8 mouse cellular contexts compared by ENCODE assay signal in the genomic region with DNA sequence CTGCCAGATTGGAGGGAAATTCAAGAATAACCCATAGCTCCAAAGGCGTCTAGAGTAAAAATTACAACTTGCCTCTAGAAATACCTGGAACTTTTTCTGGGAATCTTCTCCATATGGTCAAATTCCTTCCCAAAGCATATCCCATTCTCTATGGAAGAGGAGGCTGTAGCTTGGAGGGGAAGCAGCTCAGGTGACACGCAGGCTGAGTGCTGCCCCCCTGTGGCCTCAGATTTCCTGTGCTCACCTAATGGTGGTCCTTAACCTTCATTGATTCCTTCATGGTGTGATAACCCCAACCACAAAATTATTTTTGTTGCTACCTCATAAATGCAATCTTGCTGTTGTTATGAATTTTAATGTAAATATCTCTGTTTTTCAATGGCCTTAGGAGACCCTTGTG. TPM values are rescaled to one million over a fixed set of nuclear protein-coding genes. Genes with fewer than 3 reads are reported as not detected.
DNase-seq lines count a peak whose midpoint lies in the region; ATAC-seq and TF ChIP-seq lines count a peak whose summit lies in the region.

No protein-coding gene starts in this region.

- no peaks in the 10 kb centered on the region for H3K27me3 ChIP-seq in cerebellum, adult 2 months (ENCODE audit: control insufficient read depth, insufficient read depth, low read length)
- H3K27me3 ChIP-seq in liver, adult 2 months (ENCODE audit: control insufficient read depth, insufficient read depth, low read length): no peaks in the 10 kb centered on the region
- H3K27me3 ChIP-seq in liver, embryonic 12.5 days (replicated peaks): 0 out of 2 replicates have a peak, but pooled peaks cover 5% of the 10 kb centered on the region

- no peak overlapping the region for H3K27ac ChIP-seq in cerebellum, adult 2 months (ENCODE audit: insufficient read depth, low read length)
- H3K27ac ChIP-seq in liver, adult 2 months (replicated peaks; ENCODE audit: insufficient read depth, low read depth, low read length): no peak overlapping the region
- H3K27ac ChIP-seq in liver, embryonic 12.5 days: no peak overlapping the region

- H3K36me3 ChIP-seq in liver, adult 2 months (ENCODE audit: control insufficient read depth, insufficient read depth, low read length): no peaks in the 10 kb centered on the region
- no peaks in the 10 kb centered on the region for H3K36me3 ChIP-seq in liver, embryonic 12.5 days

- H3K79me2 ChIP-seq in liver, adult 2 months (ENCODE audit: control insufficient read depth, insufficient read depth, low read length): no peaks in the 10 kb centered on the region

- peak; percentile 74 for TF ChIP-seq CTCF in cerebellum, adult 2 months (IDR thresholded peaks at IDR 0.05; ENCODE audit: borderline replicate concordance, insufficient read depth, low read depth, low read length)
- TF ChIP-seq CTCF in liver, adult 2 months (IDR thresholded peaks at IDR 0.05; ENCODE audit: low read depth, low read length): peak; percentile 86

- H3K9ac ChIP-seq in liver, adult 2 months (ENCODE audit: low read depth, low read length): no peak overlapping the region
- H3K9ac ChIP-seq in liver, embryonic 12.5 days: no peak overlapping the region

- no peak overlapping the region for H3K4me2 ChIP-seq in liver, embryonic 12.5 days

- 68% methylated on average over 2 of the region's 2 CpGs for WGBS in cerebellum, adult 2 months
- WGBS in liver, adult 2 months: 52% methylated on average over 2 of the region's 2 CpGs
- WGBS in liver, embryonic 12.5 days (ENCODE audit: insufficient replicate concordance): 31% methylated on average over 2 of the region's 2 CpGs

- TF ChIP-seq POLR2A in cerebellum, adult 2 months (IDR thresholded peaks at IDR 0.05; ENCODE audit: borderline replicate concordance, insufficient read depth, low read length): no peak
- no peak for TF ChIP-seq POLR2A in liver, adult 2 months (IDR thresholded peaks at IDR 0.05; ENCODE audit: extremely low read depth, insufficient read depth, low read length)

- H3K4me1 ChIP-seq in cerebellum, adult 2 months (ENCODE audit: control insufficient read depth, insufficient read depth, low read length): no peaks in the 10 kb centered on the region
- peaks cover 19% of the 10 kb centered on the region for H3K4me1 ChIP-seq in liver, adult 2 months (ENCODE audit: control insufficient read depth, insufficient read depth, low read length)
- H3K4me1 ChIP-seq in liver, embryonic 12.5 days: no peaks in the 10 kb centered on the region; the same call in 1 of the 2 replicates

- ATAC-seq in liver, embryonic 12.5 days: no peak

- no peaks in the 10 kb centered on the region for H3K9me3 ChIP-seq in liver, embryonic 12.5 days (replicated peaks)

- H3K4me3 ChIP-seq in cerebellum, adult 2 months (replicated peaks; ENCODE audit: insufficient read depth, low read depth, low read length): no peak overlapping the region
- H3K4me3 ChIP-seq in liver, adult 2 months (ENCODE audit: insufficient read depth, low read depth, low read length): no peak overlapping the region
- no peak overlapping the region for H3K4me3 ChIP-seq in liver, embryonic 12.5 days

- peak in 1 of 2 experiments; percentile 43 for DNase-seq in cerebellum, adult 2 months
- no peak for DNase-seq in cerebellum, adult 9-11 months
- DNase-seq in liver, adult 2 months (ENCODE audit: extremely low read depth, low read depth, low spot score): peak; percentile 32
- peak; percentile 50 to 79 for DNase-seq in adrenal gland, postnatal 36 days
- peak; percentile 70 to 88 for DNase-seq in kidney, postnatal 36 days
- DNase-seq in thymus, postnatal 25 days: peak; percentile 74
- DNase-seq in left cerebral cortex, postnatal 25 days (ENCODE audit: low spot score in 2 of 2): no peak

- intact Hi-C loops in left cerebral cortex, postnatal 25 days (cut with DNase I): loop anchor here (1.0 to 2.0 kb wide), 2 partner anchors 67 to 116 kb away; no protein-coding TSS in a partner anchor

RNA-seq across cellular contexts. Expression of a gene that starts 45.9 kb away (rescaled TPM):
- 23.4 and 26.4 TPM in 2 replicates for polyA plus RNA-seq in cerebellum, adult 2 months (2012; rRNA removed)
- total RNA-seq in liver, adult 2 months (2014; rRNA removed): not detected in 2 replicates
- polyA plus RNA-seq in liver, adult 2 months (2012; rRNA removed): not detected in 2 replicates
- 0.86 and 0.92 TPM in 2 replicates for polyA plus RNA-seq in liver, embryonic 12.5 days (2016; fragmentation: Nextera tagmentation; extraction: Ambion mirVana)
- total RNA-seq in adrenal gland, postnatal 36 days (2021): under 1 TPM; 0.26 TPM
- total RNA-seq in left cerebral cortex, postnatal 25 days (2021): 10 to 100 TPM; 36.9 to 51.0 TPM

RNA-seq across cellular contexts. Expression of a gene that starts 51.2 kb away (rescaled TPM):
- 36.0 and 37.1 TPM in 2 replicates for polyA plus RNA-seq in cerebellum, adult 2 months (2012; rRNA removed)
- total RNA-seq in liver, adult 2 months (2014; rRNA removed): 78.0 and 106 TPM in 2 replicates
- polyA plus RNA-seq in liver, adult 2 months (2012; rRNA removed): 179 and 444 TPM in 2 replicates
- 23.8 and 27.0 TPM in 2 replicates for polyA plus RNA-seq in liver, embryonic 12.5 days (2016; fragmentation: Nextera tagmentation; extraction: Ambion mirVana)
- 100 to 1,000 TPM; 117 to 162 TPM for total RNA-seq in adrenal gland, postnatal 36 days (2021)
- total RNA-seq in left cerebral cortex, postnatal 25 days (2021): 1 to 10 TPM; 8.0 to 8.3 TPM

Comparison
In these comparisons a context has a peak if more than half of its experiments do, and no peak if none do; other contexts are left out.
1. DNase-seq: peak in liver, adult 2 months (single experiment), adrenal gland, postnatal 36 days (2 of 2), kidney, postnatal 36 days (2 of 2) and thymus, postnatal 25 days (single experiment); none in cerebellum, adult 9-11 months (single experiment) and left cerebral cortex, postnatal 25 days (0 of 2).
2. RNA of a gene that starts 45.9 kb away (total RNA-seq): 36.9 to 51.0 TPM in left cerebral cortex, postnatal 25 days; 0.26 TPM in adrenal gland, postnatal 36 days and not detected in liver, adult 2 months; every median in the first group is over 10 times any median in the second.